8 mouse cellular contexts compared by ENCODE assay signal in the genomic region with DNA sequence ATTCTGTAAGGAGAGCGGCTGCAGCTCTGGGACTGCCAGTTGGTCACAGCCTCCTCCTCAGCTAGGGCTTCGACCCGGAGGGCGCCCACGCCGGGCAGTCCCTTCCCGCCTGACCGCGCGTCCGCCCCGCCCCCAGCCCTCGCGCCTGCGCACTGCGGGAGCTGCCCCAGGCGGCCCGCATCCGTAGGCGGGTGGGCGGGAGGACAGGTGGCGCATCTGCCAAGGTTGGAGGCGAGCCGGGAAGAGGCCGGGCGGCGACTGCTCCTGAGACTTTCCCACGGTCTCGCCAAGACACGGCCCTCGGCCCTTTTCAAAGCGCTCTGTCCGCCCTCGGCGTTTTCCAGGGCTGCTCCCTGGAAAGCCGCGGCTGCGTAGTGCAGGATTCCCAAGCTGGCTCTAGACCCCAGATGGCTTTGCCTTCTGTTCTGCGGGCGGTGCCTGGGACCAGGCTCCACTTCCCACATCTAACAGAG. TPM values are rescaled to one million over a fixed set of nuclear protein-coding genes. Genes with fewer than 3 reads are reported as not detected.
DNase-seq lines count a peak whose midpoint lies in the region; ATAC-seq and TF ChIP-seq lines count a peak whose summit lies in the region.

A gene (minus strand): TSS at position 464 of the 473 bp plus-strand sequence.

- peak; percentile 80 for ATAC-seq in embryonic facial prominence, embryonic 15.5 days (ENCODE audit: insufficient number of reproducible peaks, low FRiP score, low TSS enrichment, low read depth)
- ATAC-seq in heart, embryonic 12.5 days (ENCODE audit: insufficient number of reproducible peaks, low FRiP score), result no peak; the same call in 1 of the 2 replicates
- peak; percentile 93 for ATAC-seq in kidney, embryonic 16.5 days (ENCODE audit: low FRiP score, low TSS enrichment)
- no peak for ATAC-seq in liver, embryonic 13.5 days (ENCODE audit: low read depth)
- peak; percentile 92 for ATAC-seq in neural tube, embryonic 13.5 days (ENCODE audit: low read depth)

- 3% methylated on average over 40 of the region's 40 CpGs for WGBS in spleen, adult 2 months
- under 1% methylated on average over 40 of the region's 40 CpGs for WGBS in embryonic facial prominence, embryonic 15.5 days
- WGBS in heart, embryonic 12.5 days, result 2% methylated on average over 40 of the region's 40 CpGs
- WGBS in kidney, embryonic 16.5 days, result under 1% methylated on average over 40 of the region's 40 CpGs
- WGBS in liver, embryonic 13.5 days (ENCODE audit: insufficient replicate concordance), result 3% methylated on average over 40 of the region's 40 CpGs
- whole genome bisulfite sequencing in neural tube, embryonic 13.5 days, result under 1% methylated on average over 40 of the region's 40 CpGs

- H3K4me1 ChIP-seq in spleen, adult 2 months (ENCODE audit: control insufficient read depth, insufficient read depth, insufficient read length), result peaks cover 5% of the 10 kb centered on the region
- H3K4me1 ChIP-seq in embryonic facial prominence, embryonic 15.5 days, result peaks cover 8% of the 10 kb centered on the region; the same call in 1 of the 2 replicates
- H3K4me1 ChIP-seq in heart, embryonic 12.5 days (replicated peaks), result 0 out of 2 replicates have a peak, but pooled peaks cover 5% of the 10 kb centered on the region
- H3K4me1 ChIP-seq in kidney, embryonic 16.5 days (ENCODE audit: insufficient read depth, low read length), result peaks cover 9% of the 10 kb centered on the region
- peaks cover 8% of the 10 kb centered on the region for H3K4me1 ChIP-seq in liver, embryonic 13.5 days (replicated peaks)
- H3K4me1 ChIP-seq in neural tube, embryonic 13.5 days (replicated peaks), result peaks cover 13% of the 10 kb centered on the region

- peak within 1 kb of the TSS; percentile 48 for H3K9ac ChIP-seq in embryonic facial prominence, embryonic 15.5 days
- H3K9ac ChIP-seq in heart, embryonic 12.5 days, result peak within 1 kb of the TSS; percentile 70; the same call in 1 of the 2 replicates
- H3K9ac ChIP-seq in kidney, embryonic 16.5 days (replicated peaks; ENCODE audit: low read length), result peak within 1 kb of the TSS; percentile 73
- H3K9ac ChIP-seq in liver, embryonic 13.5 days, result no peak within 1 kb of the TSS
- peak within 1 kb of the TSS; percentile 77 for H3K9ac ChIP-seq in neural tube, embryonic 13.5 days

- peaks cover 9% of the 10 kb centered on the region for H3K27me3 ChIP-seq in spleen, adult 2 months (ENCODE audit: control insufficient read depth, insufficient read depth, low read length)
- peaks cover 40% of the 10 kb centered on the region for H3K27me3 ChIP-seq in embryonic facial prominence, embryonic 15.5 days
- H3K27me3 ChIP-seq in heart, embryonic 12.5 days (replicated peaks), result peaks cover 65% of the 10 kb centered on the region
- peaks cover 50% of the 10 kb centered on the region for H3K27me3 ChIP-seq in kidney, embryonic 16.5 days (ENCODE audit: insufficient read depth, low read length)
- H3K27me3 ChIP-seq in liver, embryonic 13.5 days, result peaks cover 64% of the 10 kb centered on the region
- H3K27me3 ChIP-seq in neural tube, embryonic 13.5 days, result peaks cover 42% of the 10 kb centered on the region

- no peak for TF ChIP-seq POLR2A in spleen, adult 2 months (IDR thresholded peaks at IDR 0.05; ENCODE audit: low read depth, low read length)

- no peak for TF ChIP-seq CTCF in spleen, adult 2 months (IDR thresholded peaks at IDR 0.05; ENCODE audit: extremely low read depth, insufficient read depth, insufficient read length, insufficient replicate concordance)

- peak in 1 of 2 experiments; percentile 13 for DNase-seq in spleen, adult 2 months (ENCODE audit: low read depth in 1 of 2, low spot score in 2 of 2)
- no peak for DNase-seq in spleen, postnatal 36 days (ENCODE audit: low spot score in 2 of 2)
- peak; percentile 13 for DNase-seq in liver, embryonic 13.5 days
- DNase-seq in thymus, postnatal 36 days, result peak; percentile 25 to 36

- no peaks in the 10 kb centered on the region for H3K36me3 ChIP-seq in spleen, adult 2 months (ENCODE audit: control insufficient read depth, insufficient read depth, low read length)
- H3K36me3 ChIP-seq in embryonic facial prominence, embryonic 15.5 days, result no peaks in the 10 kb centered on the region
- no peaks in the 10 kb centered on the region for H3K36me3 ChIP-seq in heart, embryonic 12.5 days
- H3K36me3 ChIP-seq in kidney, embryonic 16.5 days (ENCODE audit: insufficient read depth, low read length), result no peaks in the 10 kb centered on the region
- H3K36me3 ChIP-seq in liver, embryonic 13.5 days, result no peaks in the 10 kb centered on the region
- H3K36me3 ChIP-seq in neural tube, embryonic 13.5 days, result no peaks in the 10 kb centered on the region

- peak within 1 kb of the TSS; percentile 92 for H3K4me2 ChIP-seq in embryonic facial prominence, embryonic 15.5 days (replicated peaks)
- H3K4me2 ChIP-seq in heart, embryonic 12.5 days, result peak within 1 kb of the TSS; percentile 91
- H3K4me2 ChIP-seq in kidney, embryonic 16.5 days (replicated peaks; ENCODE audit: low read depth, low read length), result peak within 1 kb of the TSS; percentile 90
- H3K4me2 ChIP-seq in liver, embryonic 13.5 days, result peak within 1 kb of the TSS; percentile 61
- H3K4me2 ChIP-seq in neural tube, embryonic 13.5 days, result peak within 1 kb of the TSS; percentile 73

- H3K27ac ChIP-seq in spleen, adult 2 months (ENCODE audit: insufficient read depth, low read length), result no peak within 1 kb of the TSS
- no peak within 1 kb of the TSS for H3K27ac ChIP-seq in embryonic facial prominence, embryonic 15.5 days (replicated peaks)
- no peak within 1 kb of the TSS for H3K27ac ChIP-seq in heart, embryonic 12.5 days (ENCODE audit: poor library complexity, severe bottlenecking)
- H3K27ac ChIP-seq in kidney, embryonic 16.5 days (ENCODE audit: low read length), result no peak within 1 kb of the TSS
- no peak within 1 kb of the TSS for H3K27ac ChIP-seq in liver, embryonic 13.5 days
- peak within 1 kb of the TSS; percentile 72 for H3K27ac ChIP-seq in neural tube, embryonic 13.5 days (replicated peaks)

- H3K4me3 ChIP-seq in spleen, adult 2 months (ENCODE audit: extremely low read depth, insufficient read depth, insufficient read length), result peak within 1 kb of the TSS; percentile 6; the same call in 1 of the 2 replicates
- H3K4me3 ChIP-seq in embryonic facial prominence, embryonic 15.5 days (replicated peaks), result peak within 1 kb of the TSS; percentile 58
- peak within 1 kb of the TSS; percentile 58 for H3K4me3 ChIP-seq in heart, embryonic 12.5 days
- H3K4me3 ChIP-seq in kidney, embryonic 16.5 days (ENCODE audit: low read length), result peak within 1 kb of the TSS; percentile 63
- H3K4me3 ChIP-seq in liver, embryonic 13.5 days (replicated peaks), result peak within 1 kb of the TSS; percentile 50
- peak within 1 kb of the TSS; percentile 55 for H3K4me3 ChIP-seq in neural tube, embryonic 13.5 days

- no peaks in the 10 kb centered on the region for H3K9me3 ChIP-seq in embryonic facial prominence, embryonic 15.5 days (replicated peaks)
- peaks cover 6% of the 10 kb centered on the region for H3K9me3 ChIP-seq in heart, embryonic 12.5 days (replicated peaks)
- H3K9me3 ChIP-seq in kidney, embryonic 16.5 days (ENCODE audit: low read length), result no peaks in the 10 kb centered on the region
- no peaks in the 10 kb centered on the region for H3K9me3 ChIP-seq in liver, embryonic 13.5 days (replicated peaks)
- H3K9me3 ChIP-seq in neural tube, embryonic 13.5 days, result no peaks in the 10 kb centered on the region

RNA-seq across cellular contexts. Expression of the gene that starts here (rescaled TPM):
- 0.42 TPM in 1 of 2 replicates, not detected in the other for polyA plus RNA-seq in spleen, adult 2 months (2012; rRNA removed)
- 2.6 and 5.4 TPM in 2 replicates for polyA plus RNA-seq in embryonic facial prominence, embryonic 15.5 days (2015; fragmentation: Nextera tagmentation; extraction: Ambion mirVana)
- polyA plus RNA-seq in heart, embryonic 12.5 days (2016; fragmentation: Nextera tagmentation; extraction: Ambion mirVana), result 1.2 and 2.0 TPM in 2 replicates
- 2.0 and 4.3 TPM in 2 replicates for polyA plus RNA-seq in kidney, embryonic 16.5 days (2015; fragmentation: Nextera tagmentation; extraction: Ambion mirVana)
- polyA plus RNA-seq in liver, embryonic 13.5 days (2015; fragmentation: Nextera tagmentation; extraction: Ambion mirVana), result 0.79 TPM in 1 of 2 replicates, not detected in the other
- 5.3 and 5.7 TPM in 2 replicates for polyA plus RNA-seq in neural tube, embryonic 13.5 days (2015; fragmentation: Nextera tagmentation; extraction: Ambion mirVana)

Comparison
In these comparisons a context has a peak if more than half of its experiments do, and no peak if none do; other contexts are left out.
1. Peak in DNase-seq, H3K4me3 ChIP-seq and H3K4me2 ChIP-seq in liver, embryonic 13.5 days; RNA of the gene not detected or under 1 TPM.
2. DNase-seq: peak in thymus, postnatal 36 days (2 of 2); none in spleen, postnatal 36 days (0 of 2).
3. H3K4me3 ChIP-seq: peak in every context shown above with its lines; median percentile 63 in kidney, embryonic 16.5 days; 58 in embryonic facial prominence, embryonic 15.5 days; 58 in heart, embryonic 12.5 days; 55 in neural tube, embryonic 13.5 days; 50 in liver, embryonic 13.5 days; 6 in spleen, adult 2 months.
4. ATAC-seq: peak in embryonic facial prominence, embryonic 15.5 days (single experiment), kidney, embryonic 16.5 days (single experiment) and neural tube, embryonic 13.5 days (single experiment); none in heart, embryonic 12.5 days (single experiment) and liver, embryonic 13.5 days (single experiment).
5. Peak in every context shown above with its lines, with median percentiles within 50 percentile points of each other: H3K4me2 ChIP-seq.